Mouse (Mus musculus) ES-Bruce4 (cell line): Measurements from ENCODE around the gene Kdm5b.

Experiments used
- CTCF ChIP-seq: IDR thresholded peaks from one replicate; pipeline ENCODE4 v1.8.1; 2011; ENCODE audit warnings: low read depth, low read length
- EP300 ChIP-seq: IDR thresholded peaks from 2 replicates; pipeline ENCODE4 v1.6.1; 2011; ENCODE audit warnings: low read depth, low read length; ENCODE audit not compliant: insufficient read depth

GRCm38 (mm10) chr1:134636245-134636644 is 76.3 kb downstream of the Kdm5b start:
- TF ChIP-seq CTCF = no peak
- TF ChIP-seq EP300 = no peak
